Mouse (Mus musculus) cerebellum, postnatal 25 days (tissue): ENCODE data around the gene Alox12b.

Experiments used
- DNase-seq, 2 experiments: peaks; one replicate each; pipeline ENCODE4 v3.0.0; 2021; ENCODE audit warnings: mixed read lengths in 2 of 2

Alox12b gene

DNA sequence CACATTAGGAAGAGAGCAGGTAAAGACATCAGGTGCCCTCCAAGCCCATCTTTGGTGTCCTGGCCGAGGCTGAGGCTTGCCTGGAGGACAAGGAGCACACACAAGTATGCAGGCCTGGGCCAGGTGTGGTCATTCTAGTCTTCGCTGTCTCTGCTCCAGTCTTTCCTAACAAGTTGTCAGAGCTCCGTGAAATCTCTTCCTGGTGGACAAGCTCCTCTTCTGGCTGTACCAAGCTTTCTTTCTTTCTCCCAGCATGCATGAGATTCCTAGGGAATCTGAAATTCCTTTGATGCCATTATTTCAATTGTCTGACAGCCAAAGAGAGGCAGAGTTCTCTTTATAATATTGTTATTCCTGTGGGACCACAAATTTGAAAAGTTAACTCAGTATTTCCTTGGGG, 22.7 kb downstream of the Alox12b start:
- DNase-seq = no peak

- no peak for DNase-seq
These were observed 23.3 kb downstream of the Alox12b start for GRCm38 (mm10) chr11:69180120-69180519.

DNA sequence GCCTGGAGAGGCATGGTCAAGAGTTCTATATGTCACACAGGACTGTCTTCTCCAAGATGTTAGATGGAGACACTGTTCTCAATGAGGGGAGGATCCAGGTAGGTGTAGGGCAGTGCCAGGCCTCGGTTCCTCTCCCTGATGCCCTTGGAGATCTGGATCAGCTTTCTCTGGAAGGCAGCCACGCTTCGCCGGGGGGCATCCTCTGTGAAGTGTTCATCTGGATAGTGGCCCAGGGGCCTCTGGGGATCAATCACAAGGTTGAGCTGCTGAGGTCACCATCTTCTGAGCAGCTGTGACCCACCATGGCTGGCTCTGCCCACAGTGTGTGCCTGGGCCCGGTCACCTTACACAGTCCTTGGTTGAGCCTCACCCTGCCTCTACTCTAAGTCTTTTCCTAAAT, 28.2 kb downstream of the Alox12b start:
- no peak for DNase-seq

GRCm38 (mm10) chr11:69185936-69186335, 29.1 kb downstream of the Alox12b start:
- no peak for DNase-seq

DNA sequence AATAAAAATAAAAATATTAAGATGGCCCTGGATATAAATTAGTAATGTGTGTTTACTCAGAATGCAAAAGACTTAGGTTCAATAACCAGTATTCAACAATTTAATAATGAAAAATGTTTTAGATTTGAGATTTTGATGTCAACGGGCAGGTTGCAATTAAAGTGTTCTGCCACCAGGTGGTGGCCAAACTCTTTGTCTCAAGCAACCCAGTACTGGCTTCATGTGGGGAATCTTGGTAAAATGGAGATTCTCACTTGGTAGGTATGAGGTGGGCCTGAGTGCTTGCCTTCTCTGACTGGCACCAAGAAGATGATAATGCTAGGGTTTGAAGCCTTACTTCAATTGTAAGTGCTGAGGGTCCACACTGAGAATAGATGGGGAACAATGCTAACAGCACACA, 36.1 kb downstream of the Alox12b start:
- peak; percentile 60 to 74 for DNase-seq

GRCm38 (mm10) chr11:69196766-69197165, 40.0 kb downstream of the Alox12b start:
- peak in 1 of 2 experiments; percentile 69 for DNase-seq

- peak; percentile 51 to 55 for DNase-seq
These were observed 40.4 kb downstream of the Alox12b start for GRCm38 (mm10) chr11:69197194-69197593.

DNA sequence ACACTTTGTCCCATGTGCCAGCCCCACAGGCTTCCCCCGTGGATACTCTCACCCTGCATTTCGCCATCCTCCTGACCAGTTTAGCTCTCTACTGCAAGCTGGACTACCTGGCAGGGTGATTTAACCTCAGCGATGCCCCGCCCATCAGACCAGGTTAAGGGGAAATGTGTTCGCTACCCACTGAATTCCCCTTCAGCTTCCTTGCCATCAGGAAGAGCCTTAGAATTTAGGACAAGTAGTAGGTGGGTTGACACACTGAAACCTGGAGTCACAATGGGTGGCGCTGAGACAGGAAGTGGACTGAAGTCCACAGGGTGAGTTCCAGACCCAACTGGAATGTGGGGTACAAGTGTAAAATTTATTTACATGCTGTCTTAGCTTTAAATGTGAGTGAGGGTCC, 41.0 kb downstream of the Alox12b start, which contains the start of gene Alox8:
TSS of gene Alox8 (minus strand) at position 101 of the 400 bp plus-strand sequence.
- DNase-seq = peak; percentile 17 to 24

DNA sequence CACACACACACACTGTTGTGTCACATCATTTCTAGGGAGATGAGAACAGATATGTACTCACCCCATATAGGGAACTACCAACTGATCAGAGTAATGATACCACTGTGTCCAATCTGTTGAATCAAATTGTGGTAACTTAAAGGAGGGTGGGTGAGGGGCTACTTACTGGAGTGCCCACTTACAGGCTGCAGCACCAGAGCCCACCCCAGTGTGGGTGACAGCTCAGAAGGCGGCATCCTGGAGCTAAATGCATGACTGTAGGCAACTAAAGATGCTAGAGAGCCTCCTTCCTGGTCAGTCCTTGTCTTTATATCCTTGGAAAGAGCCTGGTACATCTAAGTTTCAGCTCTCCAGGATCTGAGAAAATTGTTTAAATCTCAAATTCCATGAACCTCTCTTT, 42.5 kb downstream of the Alox12b start:
- no peak for DNase-seq

- no peak for DNase-seq
These were observed 43.4 kb downstream of the Alox12b start for GRCm38 (mm10) chr11:69200231-69200630.

DNA sequence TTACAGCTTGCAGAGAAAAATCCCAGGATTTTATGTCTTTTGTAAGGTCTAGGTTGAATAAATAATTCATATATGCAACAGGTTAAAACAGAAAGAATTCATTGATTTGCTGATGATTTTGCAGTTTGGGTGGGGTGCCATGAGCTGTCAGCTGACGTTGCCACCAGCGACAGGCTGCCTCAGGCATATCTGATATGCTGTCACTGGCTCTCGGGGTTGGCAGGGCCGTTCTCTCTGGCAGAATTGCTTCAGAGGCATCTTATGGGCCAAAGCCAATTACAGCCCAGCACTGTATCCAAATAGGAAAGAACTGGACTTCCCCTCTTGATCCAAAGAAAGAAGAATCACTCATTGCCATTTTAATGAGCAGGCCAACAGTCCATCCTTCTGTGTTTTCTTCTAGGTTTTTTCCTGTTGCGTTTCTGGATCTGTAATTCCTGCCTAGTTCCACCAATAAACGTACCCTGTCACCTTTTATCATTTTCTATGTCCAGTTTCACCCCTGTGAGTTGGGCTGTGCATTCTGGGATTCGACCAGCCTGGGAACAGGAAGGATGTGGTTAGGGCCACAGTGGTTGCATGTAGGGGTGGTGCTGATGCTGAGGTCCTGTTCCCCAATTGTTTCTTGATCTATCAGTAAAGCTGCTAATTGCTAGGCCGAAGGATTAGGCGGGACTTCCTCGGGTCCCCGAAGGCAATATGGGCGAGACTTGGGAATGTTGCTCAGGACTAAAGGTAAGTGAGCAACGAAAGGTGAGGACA, 45.9 kb downstream of the Alox12b start:
- no peak for DNase-seq

DNA sequence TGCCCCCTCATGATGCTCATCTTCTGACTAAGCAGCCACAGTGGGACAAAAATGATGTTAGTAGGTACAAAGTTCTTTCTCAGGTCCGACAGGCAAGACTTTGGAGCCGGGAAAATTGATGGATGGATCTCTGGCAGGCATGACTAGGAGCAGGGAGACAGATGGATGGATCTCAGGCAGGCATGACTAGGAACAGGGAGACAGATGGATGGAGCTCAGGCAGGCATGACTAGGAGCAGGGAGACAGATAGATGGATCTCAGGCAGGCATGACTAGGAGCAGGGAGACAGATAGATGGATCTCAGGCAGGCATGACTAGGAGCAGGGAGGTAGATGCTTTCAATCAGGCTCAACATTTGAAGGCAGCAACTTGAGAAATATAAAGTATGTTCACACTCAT, 54.6 kb downstream of the Alox12b start:
- DNase-seq = peak; percentile 76 to 77

DNA sequence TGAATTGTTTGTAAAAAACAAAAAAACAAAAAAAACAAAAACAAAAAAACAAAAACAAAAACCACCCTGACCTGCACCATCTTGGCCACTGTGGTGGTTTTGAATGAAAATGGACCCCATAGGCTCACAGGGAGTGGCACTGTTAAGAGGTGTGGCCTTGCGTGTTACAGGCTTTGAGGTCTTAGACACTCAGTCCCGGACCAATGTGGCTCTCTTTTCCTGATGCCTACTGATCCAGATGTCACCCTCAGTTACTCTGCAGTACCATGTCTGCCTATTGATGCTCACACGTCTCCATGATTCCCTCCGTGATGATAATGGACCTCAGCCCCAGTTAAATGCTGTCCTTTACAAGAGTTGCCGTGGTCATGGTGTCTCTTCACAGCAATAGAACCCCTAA, 60.6 kb downstream of the Alox12b start:
- DNase-seq = no peak

DNA sequence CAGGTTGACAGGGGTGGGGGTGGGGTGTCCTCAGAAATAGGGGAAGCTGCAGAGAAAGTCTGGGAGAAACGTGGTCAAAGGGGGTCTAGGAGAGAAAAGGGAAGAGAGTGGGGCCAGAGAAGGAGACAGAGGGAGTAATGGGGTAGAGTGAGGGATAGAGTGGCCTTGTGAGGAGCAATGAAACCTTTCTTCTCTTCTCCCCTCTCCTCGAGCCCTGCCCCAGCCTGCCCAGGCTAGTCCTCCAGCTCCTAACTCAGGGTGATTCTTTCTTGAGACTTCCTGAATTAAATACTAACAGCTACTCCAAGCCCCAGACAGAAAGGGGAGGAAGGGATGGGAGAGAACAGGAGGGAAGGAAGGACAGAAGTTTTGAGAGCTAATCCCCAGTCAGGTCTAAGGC, 61.9 kb downstream of the Alox12b start:
- no peak for DNase-seq
